Mouse (Mus musculus) erythroblast, embryonic 14.5 days (primary cell): ENCODE measurements around the gene Eif2ak2.

Experiments
- GATA1 ChIP-seq: IDR thresholded peaks from 2 replicates; pipeline ENCODE4 v1.6.1; 2012; ENCODE audit warnings: low read length, inconsistent platforms, mixed read lengths
- TAL1 ChIP-seq: IDR thresholded peaks from 3 replicates; pipeline ENCODE4 v1.6.1; 2012; ENCODE audit warnings: low read length, inconsistent platforms, mixed read lengths

DNA sequence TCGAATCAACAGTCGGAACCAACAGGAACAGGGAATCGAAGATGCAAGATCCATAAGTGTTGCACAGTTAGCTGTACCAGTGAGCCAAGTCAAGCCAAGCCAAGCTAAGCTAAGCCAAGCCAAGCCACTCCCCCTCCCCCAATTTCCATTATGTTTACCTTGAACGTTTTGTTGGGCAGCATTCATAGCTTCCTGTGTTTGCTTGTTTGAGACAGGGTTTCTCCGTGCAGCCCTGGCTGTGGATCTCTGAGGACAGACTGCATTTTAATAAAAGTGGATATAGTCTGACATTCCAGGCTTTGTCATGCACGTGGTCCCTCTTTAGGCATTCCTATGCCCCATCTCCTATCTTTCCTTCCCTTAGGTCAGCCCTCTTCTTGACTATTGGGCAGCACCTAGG is 33.4 kb upstream of the Eif2ak2 start:
- TF ChIP-seq GATA1 = no peak
- TF ChIP-seq TAL1 = no peak
